Mouse (Mus musculus): ENCODE data around the gene Mzt1. TPM values are rescaled to one million over a fixed set of nuclear protein-coding genes. Genes with fewer than 3 reads are reported as not detected.
"Not testable (repeated sequence)": the region's sequence is repeated elsewhere in the genome, so short reads cannot be mapped to it uniquely, and the experiment has no call there.

Gene Mzt1
- total RNA-seq (2021) = 10 to 100 TPM; 66.3 to 67.4 TPM
- long read RNA-seq, transcript Mzt1-201 (3 exons, 2,240 nt) = major isoform, 85 of 90 reads
- long read RNA-seq, partial matches to known transcripts = 1 of 90 reads
- long read RNA-seq, other reads (novel, unspliced or antisense) = 3 of 90 reads

DNA sequence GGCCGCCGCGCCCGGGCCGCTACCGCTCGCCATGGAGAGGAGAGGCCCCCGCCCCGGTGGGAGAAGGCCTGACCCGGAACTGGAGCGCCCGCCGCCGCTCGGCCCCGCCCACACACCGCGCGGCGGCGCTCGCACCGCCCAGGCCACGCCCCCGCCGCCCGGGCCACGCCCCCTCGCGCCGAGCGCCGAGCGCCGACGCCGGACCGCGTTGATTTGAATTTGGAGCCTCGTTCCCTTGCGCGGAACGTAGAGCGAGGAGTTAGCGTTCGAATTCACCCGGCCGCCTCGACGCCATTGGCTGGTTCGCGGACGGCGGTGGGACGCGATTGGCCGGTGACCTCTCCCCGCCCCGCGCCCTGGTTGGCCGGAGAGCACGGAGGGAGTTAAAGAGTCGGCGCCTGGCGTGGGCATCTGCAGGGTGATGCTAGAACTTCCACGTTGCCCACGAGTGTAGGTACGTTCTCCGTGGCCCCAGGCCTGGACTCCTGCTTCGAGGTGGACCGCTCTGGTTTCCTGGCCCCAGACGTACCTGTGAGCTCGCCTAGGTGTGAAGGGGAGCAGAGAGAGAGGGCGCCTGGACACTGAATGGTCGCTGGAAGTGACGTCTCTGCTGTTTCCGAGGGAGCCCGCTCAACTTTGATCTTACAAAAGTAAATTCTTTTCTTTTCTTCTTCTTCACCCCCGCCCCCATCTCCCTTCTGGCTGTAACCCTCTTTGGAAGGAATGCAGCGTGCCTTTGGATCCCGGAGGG, at the start of gene Mzt1, which contains the start of gene Bora:
Gene Mzt1 (minus strand): TSS at position 104 of the 751 bp plus-strand sequence.
Gene Bora (plus strand): TSS at position 192 of the 751 bp plus-strand sequence.
- peak; percentile 85 to 92 for DNase-seq (ENCODE audit: low spot score in 2 of 2)

DNA sequence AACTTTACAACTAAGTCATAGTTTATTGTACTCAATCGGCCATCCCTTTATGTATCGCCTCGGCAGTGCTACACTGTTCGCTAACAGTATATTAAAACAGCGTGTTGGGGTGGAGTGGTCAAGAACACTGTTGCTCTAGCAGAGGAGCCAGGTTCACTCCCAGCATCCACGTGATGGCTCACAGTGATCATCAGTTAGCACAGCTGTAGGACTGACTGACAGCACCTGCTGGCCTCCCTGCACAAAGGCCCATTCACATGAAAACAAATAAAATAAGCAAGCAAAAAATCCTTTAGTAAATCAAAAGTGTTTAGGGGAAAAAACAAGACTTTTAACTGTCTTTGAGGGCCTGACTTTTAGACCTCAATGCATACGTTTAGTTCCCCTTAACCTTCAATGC, 43.0 kb upstream of the Mzt1 start:
- no peak for DNase-seq (ENCODE audit: low spot score in 2 of 2)

DNA sequence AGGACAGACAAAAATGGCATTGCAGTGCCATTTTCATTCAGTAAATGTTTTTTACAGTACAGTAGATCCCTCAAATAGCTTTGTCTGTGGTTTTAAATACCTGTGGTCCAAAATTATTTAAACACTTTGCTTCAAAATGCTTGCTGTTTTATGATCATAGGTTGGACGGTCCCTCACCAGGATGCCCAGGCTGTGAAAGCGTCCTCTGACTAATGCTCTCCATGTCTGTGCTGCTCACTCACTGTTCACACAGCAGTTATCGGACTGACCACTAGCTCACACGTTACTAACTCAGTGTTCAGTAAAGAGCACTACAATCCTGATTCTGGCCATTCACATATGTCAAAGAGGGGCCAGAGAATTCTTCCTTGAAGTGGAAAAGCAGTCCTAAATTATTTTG, 25.2 kb upstream of the Mzt1 start:
- no peak for DNase-seq (ENCODE audit: low spot score in 2 of 2)

DNA sequence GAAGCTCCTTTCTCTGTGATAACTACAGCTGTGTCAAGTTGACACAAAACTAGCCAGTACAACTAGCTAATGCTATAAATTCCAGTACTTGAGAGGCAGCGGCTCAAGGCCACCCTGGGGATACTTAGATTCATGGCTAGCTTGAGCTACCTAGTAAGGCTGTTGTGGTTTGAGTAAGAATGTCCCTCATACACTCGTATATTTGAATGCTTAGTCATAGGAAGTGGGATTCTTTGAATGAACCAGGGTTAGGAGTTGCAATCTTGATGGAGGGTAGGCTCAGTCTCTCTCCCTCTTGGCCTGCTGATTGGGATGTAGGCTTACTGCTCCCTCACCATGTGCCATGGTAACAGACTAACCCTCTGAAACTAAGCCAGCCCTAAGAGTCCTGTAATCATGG, 17.2 kb upstream of the Mzt1 start:
- no peak for DNase-seq (ENCODE audit: low spot score in 2 of 2)

DNA sequence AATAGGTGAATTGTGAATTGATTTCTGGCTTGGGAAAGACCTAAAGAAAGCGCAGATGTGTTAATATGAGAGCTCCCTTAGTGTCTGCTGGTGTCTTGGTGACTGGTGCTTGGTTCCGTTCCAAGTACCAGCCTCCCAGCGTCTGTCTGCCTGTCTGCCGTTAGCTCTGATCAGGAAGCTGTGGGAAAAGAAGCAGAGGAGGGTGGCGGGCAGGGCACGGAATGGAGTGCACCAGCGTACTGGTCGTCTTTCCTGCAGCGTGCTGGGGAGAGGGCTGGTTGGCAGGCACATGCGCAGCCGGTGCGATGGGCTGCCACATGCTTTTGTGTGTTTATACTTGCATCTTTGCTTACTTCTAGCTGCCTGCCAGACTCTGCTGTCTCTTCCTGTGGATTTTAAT, 14.7 kb upstream of the Mzt1 start:
- DNase-seq (ENCODE audit: low spot score in 2 of 2) = peak; percentile 59 to 68

DNA sequence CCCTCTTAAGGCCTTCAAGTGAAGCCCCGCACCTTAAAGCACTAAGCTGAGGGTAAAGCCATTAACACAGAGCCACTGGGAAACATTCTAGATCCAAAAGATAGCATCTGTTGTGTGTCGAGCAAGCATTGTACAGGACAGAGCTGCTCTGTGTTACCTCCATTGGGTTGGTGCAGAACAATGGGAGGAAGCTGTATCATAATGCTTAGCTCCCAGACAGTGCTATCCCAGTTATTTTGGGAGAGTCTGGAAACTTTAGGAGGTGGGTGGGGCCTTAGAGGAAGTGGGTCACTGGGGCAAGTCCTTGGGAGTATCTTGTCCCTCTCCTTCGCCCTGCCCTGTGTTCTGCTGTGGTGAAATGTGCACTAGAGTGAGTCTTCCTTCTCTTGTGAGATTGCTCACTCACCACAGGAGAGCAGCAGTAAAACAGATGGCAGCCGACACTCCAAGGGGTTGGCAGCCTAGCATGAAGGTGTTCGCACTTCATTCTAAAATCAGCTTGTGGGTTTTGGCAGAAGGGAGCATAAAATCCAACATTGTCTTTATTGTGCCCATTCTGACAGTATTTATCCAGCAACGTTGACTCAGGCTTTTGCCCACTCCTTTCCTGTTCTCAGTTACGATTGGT, 13.1 kb upstream of the Mzt1 start:
- no peak for DNase-seq (ENCODE audit: low spot score in 2 of 2)

DNA sequence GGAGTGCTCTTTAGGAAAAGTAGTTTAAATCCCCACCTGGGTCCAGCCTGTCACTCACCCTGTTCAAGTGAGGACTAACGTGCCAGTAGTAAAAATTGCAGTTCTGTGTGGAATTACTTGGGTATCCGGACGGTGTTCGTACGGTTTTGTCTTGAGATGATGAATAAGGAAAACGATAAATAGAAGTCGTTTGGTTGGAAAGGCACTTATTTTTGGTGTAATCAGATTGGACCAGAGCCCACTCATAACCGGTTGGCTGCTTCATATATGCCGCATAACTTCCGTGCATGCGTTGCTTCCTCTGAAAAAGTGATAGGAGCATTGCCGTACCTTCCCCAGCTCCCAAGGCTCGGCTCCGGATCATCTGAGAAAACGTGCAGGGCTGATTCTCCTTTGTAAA, 848 bp upstream of the Mzt1 start:
- no peak for DNase-seq (ENCODE audit: low spot score in 2 of 2)

DNA sequence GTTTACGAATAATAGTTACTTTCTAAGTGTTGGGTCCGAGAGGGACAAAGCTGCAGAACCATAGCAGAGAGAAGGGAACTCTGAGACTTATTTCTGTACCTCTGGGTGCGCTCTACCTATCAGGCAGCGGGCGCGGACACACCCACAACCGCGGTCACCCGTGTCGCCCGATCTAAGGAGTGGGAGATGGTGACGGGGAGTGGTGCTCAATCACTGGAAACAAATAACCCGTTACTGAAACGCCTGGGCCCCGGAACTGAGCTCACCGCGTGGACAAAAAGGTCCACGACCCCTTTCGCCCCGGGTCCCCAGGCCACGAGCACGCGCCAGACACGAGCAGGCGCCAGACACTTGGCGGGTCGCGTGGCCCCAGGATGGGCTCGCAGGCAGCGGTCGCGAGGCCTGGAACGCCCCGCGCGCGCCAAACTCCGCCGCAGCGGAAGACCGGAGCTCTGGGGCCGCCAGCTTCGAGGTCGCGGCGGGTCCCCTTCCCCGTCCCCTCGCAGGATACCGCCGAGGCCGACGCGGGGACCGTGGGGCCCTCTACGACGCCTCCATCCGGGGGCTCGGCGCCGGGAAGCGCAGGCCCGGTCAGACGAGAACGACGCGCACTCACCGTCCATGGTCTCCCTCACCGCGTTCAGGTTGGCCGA, 430 bp downstream of the Mzt1 start:
- no peak for DNase-seq (ENCODE audit: low spot score in 2 of 2)

DNA sequence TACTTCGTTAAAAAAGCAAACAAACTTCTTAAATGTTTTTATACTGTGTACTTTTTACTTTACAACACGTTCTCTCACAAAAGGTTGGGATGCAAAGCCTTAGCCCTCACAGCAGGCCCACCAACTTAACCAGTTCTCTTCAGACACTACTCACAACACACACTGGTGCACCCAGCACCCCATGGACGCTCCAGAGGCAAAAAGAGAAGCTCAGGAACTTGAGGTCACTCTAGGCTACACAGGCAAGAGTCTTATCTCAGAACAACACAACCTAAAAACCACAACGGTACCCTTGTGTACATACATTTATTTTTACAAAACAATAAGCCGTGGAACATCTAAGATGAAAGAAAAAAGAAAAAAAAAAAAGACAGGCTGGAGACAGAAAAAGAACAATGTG, 1.2 kb downstream of the Mzt1 start:
- no peak for DNase-seq (ENCODE audit: low spot score in 2 of 2)

DNA sequence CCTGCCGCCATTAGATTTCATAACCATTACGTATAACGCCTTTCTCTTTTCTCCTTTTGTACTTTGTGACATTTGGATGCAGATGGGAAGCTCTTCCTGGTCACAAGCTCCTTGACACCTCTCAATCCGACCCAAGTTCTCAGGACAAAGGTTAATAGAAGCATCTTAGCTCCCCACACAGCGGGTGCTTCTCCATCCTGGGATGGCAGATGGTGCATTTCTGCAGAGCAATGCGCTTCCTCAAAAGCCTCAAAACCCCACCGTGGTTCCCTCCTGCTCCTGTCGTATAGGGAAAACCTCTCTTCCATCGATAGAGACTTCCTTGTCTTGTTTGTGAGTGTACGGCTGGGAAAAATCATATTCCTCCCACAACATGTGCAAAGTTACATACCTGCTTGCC, 1.8 kb downstream of the Mzt1 start:
- DNase-seq (ENCODE audit: low spot score in 2 of 2) = no peak

DNA sequence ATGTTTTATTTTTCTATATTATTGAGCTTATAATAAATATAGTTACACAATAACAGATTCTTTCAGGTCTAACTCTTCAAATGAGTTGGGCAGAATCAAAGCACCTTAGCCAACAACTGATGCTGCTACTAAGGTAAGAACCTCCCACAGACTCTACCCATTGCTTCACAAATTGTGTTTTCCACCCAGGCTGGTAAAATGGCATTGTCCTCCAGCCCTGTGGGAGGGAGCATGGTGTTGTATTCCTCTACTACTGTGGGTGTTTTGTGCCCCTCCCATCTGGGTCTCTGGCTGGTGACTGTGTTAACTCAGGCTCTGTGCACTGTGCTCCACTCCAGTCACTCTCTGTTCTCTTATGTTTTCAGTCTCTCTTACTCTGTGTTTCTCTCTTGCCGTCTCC, 2.4 kb downstream of the Mzt1 start:
- DNase-seq (ENCODE audit: low spot score in 2 of 2) = peak in 1 of 2 experiments; percentile 57

DNA sequence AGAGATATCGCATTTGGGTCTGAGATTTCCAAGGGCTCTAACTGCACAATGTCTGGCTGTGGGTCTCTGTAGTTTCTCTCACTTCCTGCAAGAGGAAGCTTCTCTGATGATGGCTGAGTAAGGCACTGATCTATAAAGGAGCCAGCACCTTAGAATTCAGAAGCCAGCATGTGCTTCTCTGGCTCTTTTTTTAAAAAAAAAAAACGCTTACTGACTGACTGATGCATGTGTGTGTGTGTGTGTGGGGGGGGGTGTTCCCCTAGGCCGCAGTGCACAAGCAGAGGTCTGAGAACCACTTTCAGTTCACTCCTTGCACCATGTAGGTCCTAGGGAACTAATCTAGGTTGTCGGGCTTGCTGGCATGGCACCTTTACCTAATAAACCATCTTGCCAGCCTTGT, 4.5 kb downstream of the Mzt1 start:
- no peak for DNase-seq (ENCODE audit: low spot score in 2 of 2)

DNA sequence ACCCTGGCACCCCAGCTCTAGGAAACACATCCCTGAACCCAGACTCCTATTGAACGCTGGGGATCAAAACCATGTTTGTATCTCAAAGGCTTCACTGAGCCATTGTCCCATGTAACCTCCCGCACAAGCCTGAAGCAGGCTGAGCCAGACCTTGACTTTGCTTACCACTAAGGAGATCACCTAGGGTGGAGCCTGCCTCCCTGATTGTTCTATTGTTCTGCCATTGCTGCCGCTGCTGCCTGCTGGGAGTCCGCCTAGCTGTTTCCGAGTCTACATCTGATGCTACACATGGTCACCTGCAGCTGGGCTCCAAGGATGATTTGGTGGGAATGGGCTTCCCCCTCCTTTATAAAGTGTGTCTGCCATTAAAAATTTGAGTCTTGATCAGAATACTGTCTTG, 6.6 kb downstream of the Mzt1 start:
- not testable (repeated sequence) for DNase-seq (ENCODE audit: low spot score in 2 of 2)

DNA sequence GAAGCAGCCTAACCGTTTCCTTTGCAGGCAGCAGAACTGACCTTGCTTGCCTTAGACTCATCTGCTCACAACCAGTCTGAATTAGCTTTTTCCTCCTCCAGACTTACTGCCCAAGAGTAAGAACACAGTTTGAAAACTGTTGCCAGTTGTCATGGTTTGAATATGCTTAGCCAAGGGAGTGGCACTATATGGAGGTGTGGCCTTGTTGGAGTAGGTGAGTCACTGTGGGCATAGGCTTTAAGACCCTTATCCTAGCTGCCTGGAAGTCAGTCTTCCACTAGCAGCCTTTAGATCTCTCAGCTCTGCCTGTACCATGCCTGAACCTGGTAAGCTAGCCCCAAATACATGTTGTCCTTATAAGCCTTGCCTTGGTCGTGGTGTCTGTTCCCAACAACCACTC, 8.2 kb downstream of the Mzt1 start:
- DNase-seq (ENCODE audit: low spot score in 2 of 2) = no peak

DNA sequence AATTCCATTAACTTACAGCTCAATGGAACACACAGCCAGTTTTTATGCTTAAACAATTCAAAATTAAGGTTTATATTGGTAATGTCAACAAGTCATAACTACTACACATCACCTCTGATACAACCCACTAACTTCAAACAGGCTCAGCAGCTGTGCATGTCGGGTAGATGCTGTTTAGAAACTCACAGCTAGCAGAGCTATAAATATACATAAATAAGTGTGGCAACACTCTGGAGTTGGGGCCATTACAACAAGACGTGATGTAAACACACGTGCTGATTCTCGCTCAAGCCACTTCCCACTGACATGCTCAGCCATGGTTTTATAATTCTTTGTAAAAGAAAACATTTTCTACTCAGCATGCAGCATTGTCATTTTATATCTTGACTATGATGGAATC, 9.9 kb downstream of the Mzt1 start:
- no peak for DNase-seq (ENCODE audit: low spot score in 2 of 2)

DNA sequence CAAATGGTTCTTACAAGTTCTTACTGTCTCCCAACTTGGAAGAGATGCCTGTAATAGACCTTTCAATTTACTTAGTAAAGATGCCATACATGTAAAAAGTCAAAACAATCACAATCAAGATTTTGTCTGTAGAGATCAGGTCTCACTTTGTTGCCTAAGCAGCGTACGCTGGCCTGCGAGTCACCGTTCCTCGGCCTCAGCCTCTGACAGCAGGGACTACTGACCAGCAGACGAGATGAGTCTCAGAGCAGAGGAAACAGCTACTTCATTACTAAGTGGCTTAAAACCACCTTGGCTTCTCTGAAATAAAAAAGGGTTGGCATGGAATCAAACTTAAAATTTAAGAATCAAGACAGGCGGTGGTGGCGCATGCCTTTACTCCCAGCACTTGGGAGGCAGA, 11.1 kb downstream of the Mzt1 start:
- not testable (repeated sequence) for DNase-seq (ENCODE audit: low spot score in 2 of 2)

DNA sequence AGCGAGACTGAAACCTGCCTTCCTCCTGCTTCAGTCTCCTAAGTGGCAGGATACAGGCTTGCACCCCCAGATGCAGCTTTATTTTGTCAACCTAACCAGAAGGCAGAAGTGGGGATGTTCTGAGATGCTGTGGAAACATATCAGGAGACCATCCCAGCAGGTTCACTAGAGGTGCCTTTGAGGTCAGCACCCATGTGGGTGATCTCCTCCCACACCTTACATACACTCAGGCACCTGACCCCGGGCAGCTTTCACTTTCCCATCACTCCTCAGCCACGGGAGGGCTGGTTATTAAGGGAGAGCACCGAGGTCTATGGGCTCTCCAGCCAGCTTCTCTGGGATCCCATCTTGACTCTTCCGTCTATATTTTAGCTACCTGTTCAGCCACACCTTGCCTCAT, 13.3 kb downstream of the Mzt1 start:
- DNase-seq (ENCODE audit: low spot score in 2 of 2) = no peak

DNA sequence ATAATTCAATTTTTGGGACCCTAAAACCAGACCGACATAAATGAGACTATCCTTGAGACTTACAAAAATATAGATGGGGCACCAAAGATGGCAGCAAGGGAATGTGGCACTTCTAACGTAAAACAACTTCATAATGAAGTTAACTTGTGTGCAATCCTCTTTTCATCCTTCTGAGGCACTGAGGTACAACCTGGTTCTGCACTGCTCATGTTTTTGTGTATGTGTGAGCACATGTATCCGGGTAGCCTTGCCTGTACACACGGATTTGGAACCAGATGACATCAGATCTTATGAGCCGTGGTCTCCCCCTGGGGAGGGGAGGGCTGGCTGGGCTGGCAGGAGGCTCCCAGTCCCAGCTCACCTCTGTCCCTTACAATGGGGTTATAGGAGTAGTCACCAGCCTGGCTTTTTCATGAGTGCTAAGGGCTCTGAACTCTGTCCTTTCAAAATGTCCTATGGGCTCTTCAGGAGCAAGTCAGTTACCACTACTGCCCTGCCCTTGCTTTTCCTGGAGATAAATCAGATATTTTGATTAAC, 14.5 kb downstream of the Mzt1 start:
- DNase-seq (ENCODE audit: low spot score in 2 of 2) = no peak

DNA sequence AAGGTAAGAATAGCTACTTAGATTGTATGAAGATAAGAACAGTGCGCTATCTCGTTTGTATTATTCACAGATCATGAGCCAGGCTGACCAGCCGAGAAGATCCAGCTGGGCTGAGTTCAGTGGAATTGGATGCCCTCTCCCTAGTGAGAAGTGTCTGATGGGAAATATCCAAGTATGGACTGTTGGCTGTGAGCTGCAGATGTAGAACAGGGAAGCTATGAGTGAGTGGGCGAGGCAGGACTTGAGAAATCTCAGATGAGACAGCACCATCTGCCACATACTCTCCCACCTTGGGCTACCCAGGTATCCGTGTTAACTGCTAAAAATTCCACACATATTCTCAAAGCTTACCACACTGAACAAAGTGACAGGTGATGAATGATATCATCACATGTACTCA, 15.9 kb downstream of the Mzt1 start:
- DNase-seq (ENCODE audit: low spot score in 2 of 2) = no peak

DNA sequence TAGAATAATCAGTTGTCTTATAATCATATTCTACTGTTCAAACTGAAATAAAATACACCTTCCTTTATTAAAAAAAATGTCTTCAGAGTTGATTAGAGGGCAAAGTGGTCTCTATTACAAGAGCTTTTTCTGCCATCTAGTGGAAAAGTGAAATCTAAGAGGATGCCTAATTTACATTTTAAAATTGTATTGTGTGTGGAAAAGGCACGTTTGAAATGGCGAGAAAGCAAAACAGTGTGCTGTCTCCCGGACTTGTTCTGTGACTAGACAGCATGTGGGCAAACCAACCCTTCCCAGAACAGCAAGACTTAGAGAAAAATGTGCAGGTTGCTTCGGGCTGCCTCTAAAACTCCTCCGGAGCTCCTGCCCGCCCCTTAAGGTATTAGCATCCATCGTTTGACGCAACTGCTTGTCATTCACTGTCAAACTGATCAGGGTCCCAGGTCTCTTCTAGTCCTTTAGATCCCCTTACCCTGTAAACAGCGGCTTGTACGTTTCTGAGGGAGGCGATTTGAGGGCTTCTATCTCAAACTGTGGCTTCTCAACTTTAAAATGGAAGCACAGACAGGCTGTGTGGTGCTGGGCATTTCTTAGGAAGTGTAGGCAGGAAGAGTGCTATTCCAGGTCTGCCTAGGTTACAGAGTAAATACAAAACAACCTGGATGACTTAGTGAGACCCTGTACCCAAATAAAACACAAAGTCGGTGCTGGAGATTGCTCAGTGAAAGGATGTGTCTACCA, 23.4 kb downstream of the Mzt1 start:
- no peak for DNase-seq (ENCODE audit: low spot score in 2 of 2)

DNA sequence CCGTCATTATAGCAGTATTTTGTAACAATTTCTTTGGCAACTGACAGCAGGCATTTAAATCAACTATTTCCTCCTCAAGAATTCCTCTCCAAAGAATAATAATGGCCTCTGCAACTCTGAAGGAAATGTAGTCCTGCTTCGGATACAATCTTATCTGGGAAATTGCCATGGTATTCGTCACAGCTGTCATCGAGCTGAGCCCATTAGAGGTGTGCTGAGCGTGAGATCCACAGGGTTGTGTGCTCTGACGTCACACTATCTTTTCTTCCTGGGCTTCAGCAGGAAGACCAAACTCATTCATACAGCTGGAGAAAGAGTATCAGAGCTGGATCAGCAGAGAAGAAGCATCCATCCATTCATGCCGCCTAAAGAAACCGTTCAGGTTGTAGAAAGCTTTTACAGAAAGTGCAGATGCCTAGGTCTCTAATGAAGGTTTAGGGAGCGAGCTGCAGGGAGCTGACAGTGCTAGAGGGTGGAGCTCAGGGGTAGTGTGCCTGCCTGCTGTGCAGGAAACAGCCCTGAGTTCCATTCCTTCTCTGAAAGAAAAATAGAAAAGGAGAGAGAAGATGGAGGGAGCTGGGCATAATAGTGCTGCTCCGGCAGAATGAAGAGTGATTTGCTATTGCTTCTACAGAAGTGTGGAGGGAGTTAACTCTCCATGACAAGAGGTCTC, 26.7 kb downstream of the Mzt1 start:
- DNase-seq (ENCODE audit: low spot score in 2 of 2) = no peak

Measured in layer of hippocampus, adult 18-20 months (tissue).